Mouse (Mus musculus): ENCODE measurements at regions not wholly inside any gene's neighbourhood (a gene's known extent, or its start where the extent isn't known, plus 50 kb on each side); places are given as distances from the start of the nearest gene placed in this dataset.

DNA sequence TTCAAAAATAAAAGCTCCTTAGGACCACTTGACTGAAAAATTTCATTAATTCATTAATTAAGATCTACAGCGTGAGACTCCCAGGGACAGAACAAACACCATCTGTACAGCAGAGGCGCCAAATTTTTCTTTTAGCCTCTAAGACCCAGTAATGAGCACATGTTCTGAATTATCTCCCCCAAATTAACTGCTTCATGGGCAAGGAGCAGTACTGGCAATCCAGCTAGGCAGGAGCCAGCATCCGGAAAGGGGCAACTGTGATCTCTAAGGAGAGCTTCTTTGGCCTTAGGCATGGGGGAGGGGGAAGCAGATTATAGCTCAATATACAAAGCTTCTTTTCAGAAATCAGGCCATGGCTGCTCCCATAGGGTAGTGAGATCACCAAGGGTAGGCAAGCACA, 278.2 kb upstream of the Castor2 start:
- intact Hi-C loops (cut with DNase I), result no loop called here

DNA sequence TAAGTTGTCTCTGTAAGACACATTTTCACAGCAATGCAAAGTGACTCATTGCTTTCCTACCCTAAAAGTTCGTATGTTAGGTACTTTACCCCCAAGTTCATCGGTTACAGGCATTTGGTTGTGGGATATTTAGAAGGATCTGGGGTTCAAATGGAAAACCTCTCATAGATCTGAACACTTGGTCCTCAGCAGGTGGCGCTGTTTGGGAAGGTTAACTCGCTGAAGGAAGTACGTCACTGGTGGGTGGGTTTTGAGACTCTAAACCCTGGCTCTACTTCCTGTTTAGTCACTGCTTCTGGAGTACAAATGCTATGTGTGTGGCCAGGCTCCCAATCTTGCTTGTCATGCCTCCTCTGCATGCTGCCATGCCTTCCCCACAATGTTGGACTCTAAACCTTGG, 284.0 kb upstream of the Castor2 start:
- intact Hi-C loops (cut with DNase I), result no loop called here

DNA sequence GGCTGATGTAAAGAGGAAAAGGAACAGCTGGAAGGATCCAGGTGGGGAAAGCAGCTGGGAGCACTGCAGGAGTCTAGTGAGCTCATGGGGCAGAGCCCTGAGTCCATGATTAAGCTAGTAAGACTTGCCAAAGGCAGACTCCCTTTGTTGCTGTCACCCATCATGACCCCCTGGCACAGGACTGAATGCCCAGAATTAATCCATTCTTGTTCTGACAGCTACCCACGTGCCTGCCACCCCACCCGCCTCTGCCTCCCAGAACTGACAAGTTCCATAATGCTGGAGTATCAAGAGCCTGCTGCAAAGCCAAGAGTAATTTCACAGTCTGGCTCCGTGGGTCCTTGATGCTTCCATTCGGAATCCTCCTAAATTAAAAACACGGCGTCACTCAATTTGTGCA, 285.1 kb upstream of the Castor2 start:
- intact Hi-C loops (cut with DNase I), result no loop called here

DNA sequence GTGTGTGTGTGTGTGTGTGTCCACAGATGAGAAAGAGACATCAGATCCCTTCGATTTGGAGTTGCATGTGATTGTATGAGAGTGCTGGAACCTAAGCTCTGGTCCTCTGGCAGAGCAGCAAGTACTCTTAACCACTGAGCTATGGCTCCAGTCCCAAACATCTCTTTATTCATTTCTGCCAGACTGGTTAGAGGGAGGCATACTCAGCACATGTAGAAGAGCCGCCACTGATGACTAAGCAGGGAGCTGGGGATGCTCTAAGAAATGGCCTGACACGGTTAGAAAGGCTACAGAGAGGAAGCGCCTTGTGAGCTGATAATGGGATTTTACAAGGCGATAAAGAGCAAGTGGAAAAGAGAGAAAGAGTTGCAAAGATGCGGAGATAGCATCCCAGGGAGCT, 287.3 kb upstream of the Castor2 start:
- intact Hi-C loops (cut with DNase I), result no loop called here

DNA sequence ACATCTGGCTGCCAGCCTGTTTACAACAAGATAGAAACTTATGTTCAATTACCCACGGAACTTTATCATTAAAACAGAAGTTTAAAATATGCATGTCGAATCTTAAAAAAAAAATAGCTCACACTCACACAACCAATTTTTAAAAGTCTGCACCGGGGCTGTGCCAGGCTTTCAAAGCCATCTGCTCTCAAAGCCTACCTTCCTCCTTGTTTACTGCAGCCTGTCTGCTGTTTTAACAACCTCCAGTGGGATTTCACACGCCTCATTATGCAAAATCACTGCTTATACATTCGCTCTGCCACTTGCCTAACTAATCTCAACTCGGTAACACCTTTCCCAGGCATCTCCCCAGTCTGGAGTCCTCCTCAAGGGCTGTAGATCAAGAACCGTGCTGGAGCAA, 292.6 kb upstream of the Castor2 start:
- intact Hi-C loops (cut with DNase I), result no loop called here

DNA sequence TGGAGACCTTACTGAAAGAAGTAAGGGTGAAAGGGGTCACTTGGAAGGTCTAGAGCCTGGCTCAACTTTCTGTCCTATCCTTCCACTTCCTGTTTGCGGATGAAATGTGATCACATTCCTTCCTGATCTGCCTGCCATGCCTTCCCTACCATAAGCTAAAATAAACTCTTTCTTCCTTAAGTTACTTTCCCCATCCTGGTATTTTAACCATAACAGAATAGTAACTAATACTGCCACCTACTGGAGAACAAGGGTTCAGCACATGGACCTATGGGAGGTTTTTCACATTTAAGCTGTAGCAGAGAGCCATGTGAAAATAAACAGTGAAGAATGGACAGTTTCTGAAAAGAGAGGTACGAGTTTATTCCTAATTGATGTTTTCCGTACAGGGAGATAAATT, 297.5 kb upstream of the Castor2 start:
- intact Hi-C loops (cut with DNase I), result no loop called here

DNA sequence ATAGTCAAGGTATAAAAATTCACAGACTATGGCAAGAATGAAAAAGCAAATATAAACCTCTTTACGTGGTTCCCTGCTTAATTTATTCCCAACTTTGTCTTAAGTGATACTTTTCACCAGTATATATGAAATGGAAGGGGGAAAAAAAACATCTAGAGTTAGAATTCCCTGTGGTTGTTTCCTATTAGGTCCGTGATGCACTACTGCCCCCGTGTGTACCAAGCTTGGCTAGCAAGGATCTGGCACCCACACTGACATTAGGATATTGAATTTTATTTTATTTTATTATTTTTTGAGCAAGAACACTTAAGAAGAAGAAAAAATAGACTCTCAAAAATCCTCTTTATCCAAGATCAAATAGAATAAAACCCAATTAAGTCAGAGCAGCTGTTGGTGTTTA, 303.9 kb upstream of the Castor2 start:
- intact Hi-C loops (cut with DNase I), result loop anchor here (10.0 kb wide), 1 partner anchor 1561 kb away; no protein-coding TSS in a partner anchor

DNA sequence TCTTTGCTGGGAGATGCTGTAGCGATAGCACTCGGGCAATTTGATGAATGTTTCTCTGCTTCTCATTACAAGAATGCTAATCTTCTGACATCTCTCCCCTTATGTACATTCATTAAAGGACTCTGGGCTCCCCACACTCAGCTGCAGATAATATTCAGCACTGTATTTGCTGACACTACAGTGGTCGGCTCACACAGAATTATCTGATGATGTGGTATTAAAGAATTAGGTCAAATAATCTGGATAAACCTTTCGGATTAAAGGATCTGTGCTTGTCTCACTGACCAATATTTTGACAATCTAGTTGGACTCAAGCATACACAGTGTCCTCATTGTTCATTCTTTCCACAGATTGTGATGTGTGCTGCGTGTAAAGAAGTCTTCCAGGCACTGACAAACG, 308.8 kb upstream of the Castor2 start:
- intact Hi-C loops (cut with DNase I), result loop anchor here (10.0 kb wide), 1 partner anchor 1556 kb away; no protein-coding TSS in a partner anchor

DNA sequence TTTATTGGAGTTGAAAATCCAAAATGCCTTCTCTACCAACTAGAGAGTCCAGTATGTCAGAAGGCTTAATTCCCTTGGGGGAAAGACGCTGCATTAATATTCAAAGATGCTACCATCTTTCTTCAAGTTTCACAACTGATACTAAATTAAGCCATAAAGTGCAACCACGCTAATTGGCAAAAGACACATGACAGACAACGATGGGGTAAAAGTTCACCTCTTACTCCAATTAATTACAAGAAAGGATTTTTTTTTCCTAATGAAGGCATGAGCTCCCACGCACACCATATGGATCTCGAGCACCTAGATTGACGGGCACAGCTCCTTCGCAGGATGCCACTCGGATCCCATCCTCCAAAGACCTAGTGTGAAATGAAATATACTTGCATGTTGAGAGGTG, 311.5 kb upstream of the Castor2 start:
- intact Hi-C loops (cut with DNase I), result no loop called here

DNA sequence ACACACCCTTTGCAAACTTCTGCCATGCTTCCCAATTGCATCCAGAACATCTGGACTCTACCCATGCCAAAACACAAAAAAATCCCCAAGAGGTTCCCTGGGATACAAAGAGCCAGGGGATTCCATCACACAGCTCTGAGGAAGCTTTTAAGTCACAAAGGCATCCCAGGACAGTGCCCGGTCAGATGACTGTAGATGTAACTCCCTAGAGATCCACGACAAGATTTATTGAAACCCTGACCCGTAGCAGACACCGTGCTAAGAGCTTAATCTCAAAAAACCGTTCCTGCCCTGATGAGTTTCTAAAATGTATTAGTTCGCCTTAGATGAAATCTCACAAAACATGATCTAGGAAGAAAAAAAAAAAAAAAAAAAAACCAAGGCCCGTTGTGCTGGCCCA, 312.0 kb upstream of the Castor2 start:
- intact Hi-C loops (cut with DNase I), result no loop called here

DNA sequence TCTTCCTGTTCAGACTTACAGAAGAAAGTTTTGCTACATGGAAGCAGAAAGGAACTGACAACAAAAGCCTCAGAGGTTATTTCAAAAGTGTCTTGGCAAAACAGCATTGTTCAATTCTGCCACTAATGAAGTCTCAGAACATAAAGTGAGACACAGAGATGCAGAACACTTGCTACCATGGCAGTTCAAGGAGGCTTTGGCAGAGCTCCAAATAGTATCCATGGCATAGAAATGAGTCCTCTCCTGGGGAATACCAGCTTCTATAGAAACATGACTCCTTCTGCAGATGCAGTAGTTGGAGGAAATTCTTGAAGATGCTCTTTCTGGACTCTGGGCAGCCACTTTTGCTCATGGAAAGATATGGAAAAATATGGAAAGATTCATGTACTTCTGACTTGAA, 322.9 kb upstream of the Castor2 start:
- intact Hi-C loops (cut with DNase I), result no loop called here

DNA sequence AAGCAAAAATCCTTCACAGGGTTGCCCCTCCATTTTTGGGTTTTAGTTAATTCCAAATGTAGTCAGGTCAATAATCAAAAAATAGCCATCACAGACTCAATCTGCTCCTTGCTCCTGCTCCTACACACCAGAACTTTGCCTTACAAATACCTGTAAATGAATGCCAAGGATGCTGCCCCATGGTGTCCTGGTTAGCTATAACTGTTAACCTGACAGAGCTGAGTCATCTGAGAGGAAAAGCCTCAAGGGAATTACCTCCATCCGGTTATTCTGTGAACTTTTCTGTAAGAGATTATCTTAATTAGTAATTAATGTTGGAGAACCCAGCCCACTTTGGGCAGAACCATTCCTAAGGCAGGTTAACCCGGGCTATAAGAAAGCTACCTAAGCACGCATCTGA, 325.4 kb upstream of the Castor2 start:
- intact Hi-C loops (cut with DNase I), result no loop called here

DNA sequence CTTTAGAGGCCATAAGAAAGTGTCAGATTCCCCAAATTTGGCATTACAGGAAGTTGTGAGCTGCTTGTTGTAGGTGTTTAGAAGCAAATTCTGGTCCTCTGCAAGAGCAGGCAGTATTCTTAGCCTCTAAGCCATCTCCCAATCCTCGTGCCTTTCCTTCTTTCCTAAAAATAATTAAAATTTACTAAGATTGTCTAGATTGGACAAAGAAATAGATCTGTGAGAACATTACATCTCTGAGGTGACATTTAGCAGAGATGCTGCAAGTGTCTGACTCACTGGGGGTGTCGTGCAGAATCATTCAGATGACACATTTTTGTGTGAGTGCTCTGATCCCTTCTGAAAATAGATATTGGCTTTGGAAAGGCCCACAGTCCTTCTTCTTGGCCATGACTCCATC, 330.7 kb upstream of the Castor2 start:
- intact Hi-C loops (cut with DNase I), result no loop called here

DNA sequence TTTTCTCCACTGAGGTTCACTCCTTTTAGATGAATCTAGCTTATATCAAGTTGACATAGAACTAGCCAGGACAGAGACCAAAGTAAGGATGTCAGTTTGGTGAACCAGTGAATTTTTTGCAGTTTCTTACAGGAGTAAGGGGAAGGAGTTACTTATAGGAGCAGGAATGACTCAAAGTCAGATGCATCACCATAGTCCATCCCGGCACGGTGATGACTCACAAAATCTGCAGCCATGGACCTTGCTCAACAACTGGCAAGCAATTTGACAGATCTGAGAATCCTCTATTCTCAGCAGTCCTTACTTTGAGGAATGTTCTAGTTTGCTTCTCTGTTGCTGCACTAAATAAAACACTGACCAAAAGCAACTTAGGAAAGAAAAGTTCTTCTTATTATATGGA, 341.7 kb upstream of the Castor2 start:
- intact Hi-C loops (cut with DNase I), result no loop called here

DNA sequence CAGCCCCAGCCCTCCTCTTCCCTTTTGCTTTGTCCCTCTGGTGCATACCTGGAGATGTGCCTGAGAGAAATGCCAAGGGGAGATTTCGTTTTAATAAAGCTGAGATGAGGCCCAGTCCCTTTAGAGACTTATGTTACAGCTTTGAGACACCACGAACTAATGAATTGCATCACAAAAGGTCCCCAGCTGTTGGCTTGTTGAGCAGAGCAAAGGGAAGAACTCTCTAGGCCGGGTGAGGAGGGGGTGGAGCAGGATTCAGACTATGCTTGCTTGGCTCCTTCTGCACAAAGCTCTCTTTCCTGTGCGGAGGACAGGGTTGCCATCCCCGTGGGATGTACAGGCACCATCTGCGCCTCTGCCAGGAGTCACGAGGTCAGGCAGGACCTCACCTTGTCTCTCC, 345.3 kb upstream of the Castor2 start:
- intact Hi-C loops (cut with DNase I), result no loop called here

DNA sequence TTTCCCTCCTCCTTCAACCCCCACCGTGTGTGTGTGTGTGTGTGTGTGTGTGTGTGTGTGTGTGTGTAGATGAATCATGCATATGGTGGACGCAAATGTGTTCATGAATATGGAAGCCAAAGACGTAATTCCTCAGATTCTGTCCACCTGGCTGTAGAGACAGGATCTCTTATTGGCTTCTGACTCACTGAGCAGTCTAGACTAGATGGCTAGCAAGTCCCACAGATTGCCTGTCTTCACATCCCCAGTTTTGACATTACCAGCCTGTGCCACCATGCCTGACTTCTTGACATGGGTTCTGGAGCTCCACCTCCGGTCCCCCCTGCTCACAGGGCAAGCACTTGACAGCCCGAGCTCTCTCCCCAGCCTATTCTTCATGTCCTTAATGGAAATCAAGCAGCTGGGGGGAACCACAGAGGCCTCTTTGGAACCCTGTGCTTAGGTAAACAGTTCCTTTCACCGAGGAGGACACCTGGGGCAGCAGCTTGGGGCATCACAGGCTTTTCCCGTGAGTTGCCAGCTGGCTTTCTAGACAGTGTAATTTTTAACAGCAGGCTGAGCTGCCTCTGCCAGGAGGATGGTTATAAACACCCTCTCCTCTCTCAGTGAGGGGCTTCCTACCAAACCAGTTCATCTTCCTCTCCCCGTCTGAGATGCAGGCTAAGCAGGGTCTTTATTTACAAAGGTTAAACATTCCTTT, 345.9 kb upstream of the Castor2 start:
- intact Hi-C loops (cut with DNase I), result no loop called here

DNA sequence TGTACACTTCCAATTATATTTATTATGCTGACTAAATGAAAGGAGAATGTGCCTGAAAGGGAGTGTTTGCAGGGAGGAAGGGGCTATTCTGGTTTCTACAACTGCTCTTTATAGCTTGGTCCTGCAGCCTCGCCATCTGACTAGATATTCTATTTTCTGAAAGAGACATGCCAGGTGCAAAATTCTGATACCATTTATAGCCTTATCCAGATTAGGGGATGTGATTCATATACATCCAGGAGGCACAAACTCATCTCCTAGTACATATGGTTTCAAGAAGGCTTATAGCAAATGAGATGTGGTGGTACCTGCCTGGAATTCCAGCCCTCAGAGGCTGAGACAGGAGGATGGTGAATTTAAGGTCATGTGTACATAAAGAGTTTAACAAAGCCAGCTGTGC, 352.6 kb upstream of the Castor2 start:
- intact Hi-C loops (cut with DNase I), result no loop called here

DNA sequence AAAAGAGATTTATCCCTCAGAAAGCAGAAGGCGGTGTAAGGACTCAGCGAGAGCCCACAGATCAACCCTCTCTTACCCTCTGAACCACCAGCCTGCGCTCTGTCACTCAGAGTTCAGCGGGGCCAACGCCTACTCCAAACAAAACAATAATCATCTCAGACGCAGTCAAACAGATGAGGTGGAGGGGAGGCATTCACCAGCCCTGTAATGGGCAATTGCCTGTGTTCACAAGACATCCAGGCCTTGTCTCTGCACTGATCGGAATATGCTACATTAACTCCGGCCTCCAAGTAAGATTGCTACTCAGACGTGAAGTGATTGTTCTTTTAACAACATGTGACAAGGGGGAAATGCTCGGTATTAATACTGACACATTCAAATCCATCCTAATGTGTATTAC, 353.1 kb upstream of the Castor2 start:
- intact Hi-C loops (cut with DNase I), result no loop called here

DNA sequence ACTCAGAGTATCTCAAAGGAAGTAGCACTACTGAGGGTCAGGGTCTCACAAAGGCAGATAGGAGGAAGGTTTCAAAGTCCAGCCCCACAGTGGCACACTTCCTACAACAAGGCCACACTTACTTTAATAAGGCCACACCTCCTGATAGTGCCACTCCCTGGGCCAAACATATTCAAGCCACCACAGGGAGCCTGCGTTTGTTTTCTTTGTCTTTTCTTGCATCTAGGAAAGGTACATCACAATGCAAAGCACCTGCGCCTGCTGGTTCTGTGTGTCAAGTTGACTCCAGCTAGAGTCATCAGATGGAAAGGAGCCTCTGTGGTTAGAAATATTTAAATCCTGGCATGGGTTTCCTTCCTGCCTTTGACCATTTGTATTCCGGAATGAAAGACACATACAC, 355.4 kb upstream of the Castor2 start:
- intact Hi-C loops (cut with DNase I), result no loop called here

DNA sequence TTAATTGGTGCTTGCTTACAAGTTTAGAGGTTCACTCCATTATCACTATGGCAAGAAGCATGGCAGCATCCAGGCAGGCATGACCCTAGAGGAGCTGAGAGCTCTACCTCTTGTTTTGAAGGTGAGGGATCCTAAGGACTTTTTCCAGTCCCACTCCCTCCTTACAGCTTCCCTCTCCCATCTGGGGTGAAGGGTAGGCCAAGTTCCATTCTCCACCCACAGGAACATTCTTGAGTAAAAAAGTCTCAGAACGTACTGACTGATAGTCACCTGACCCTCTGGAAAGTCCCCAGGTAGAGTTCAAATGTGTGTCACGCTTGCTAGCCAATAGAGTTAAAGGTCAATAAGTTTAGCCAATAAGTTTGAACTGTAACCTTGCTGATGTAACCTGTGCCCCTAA, 355.9 kb upstream of the Castor2 start:
- intact Hi-C loops (cut with DNase I), result no loop called here

DNA sequence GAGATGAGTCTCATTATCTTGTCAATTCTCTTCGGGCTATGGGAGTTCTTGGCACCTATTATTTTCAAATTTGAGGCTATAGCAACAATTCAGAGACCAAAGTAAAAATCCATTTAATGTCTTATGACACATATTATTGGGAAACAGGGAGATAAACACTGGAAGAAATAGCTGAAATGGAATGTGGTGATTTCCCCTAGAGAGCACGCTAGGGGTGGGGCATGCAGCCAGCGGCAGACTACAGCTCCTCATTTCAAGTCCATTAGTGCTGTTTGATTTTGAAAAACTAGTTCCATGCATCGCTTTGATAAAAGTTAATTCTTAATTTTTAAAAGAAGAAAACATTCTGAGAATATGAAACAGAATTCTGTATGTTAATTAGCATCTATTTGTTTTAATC, 367.6 kb upstream of the Castor2 start:
- intact Hi-C loops (cut with DNase I), result no loop called here

DNA sequence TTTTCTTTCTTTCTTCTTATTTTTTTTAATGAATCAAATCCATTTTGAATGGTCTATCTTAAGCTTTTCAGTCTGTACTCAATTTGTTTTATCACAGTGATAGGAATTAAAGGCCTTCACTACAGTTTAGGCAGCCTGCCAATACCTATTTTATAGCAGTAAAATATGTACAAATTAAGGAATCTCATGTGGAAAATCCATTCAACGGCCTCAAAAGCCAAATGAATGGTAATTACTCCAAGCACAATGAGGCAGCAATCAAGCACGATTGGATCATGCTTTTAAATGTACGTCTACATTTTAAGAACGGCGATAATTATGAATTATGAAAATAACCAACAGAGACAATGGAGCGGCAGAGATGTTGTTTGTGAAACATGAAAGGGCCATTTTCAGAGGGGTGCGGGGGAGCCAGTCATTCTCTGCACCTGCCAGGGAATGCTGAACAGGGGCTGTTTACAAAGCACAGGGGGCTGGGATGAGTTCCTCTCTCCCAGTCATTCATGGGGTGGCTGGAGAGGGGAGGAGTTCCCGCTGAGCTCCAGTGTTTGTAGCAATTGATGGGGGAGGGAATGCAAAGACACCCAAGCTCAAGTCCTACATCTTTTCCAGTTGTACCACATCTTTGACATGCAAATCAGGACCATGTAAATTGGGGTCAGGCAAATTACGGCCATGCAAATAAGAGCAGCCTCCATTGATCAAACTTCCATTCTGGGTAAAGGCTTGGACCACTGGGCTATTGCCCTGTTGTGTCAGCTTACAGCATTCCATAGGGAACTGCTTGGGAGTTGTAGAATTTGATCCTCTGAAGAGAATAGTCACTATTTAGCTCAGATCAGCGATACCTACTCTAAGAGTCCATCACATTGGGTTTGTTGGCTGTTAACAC, 381.1 kb upstream of the Castor2 start:
- intact Hi-C loops (cut with DNase I), result no loop called here

DNA sequence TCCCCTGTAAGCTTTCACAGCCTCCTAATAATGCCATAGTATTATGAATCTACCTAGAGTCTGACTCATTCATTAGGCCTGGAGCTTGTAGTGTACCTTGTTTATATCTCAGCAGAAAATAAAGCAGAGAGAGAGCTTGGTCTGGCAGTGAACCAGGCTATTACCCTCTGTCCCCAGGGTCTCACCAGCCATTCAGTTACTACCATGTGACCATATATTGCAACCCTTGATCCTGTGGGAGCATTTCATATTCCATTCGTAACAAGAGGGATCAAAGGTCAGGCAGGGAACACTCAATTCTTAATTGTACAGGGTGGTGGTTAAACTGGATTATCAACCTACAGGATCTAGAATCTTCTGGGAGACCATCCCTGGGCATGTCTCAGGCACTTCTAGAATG, 383.7 kb upstream of the Castor2 start:
- intact Hi-C loops (cut with DNase I), result no loop called here
